In the genomic region with DNA sequence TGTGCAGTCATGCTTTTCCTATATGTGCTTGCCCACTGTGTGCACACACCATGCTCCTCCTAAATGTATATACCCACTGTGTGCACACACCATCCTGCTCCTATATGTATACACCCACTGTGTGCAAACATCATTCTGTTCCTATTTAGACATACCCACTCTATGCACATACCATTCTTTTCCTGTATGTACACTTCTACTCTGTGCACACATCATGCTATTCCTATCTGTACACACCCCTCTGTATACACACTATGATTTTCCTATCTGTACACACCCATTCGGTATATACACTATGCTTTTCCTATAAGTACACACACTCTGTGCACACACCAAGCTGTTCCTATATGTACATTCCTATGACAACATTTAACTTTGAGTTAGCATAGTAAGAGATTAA, we compare ENCODE assay signal across 10 mouse cellular contexts.
A peak's percentile ranks its signal among the peaks of the same experiment; 100 is the strongest.
DNase-seq lines count a peak whose midpoint lies in the region; ATAC-seq lines count a peak whose summit lies in the region.
"Had no signal": no experiment of that assay in that cellular context is flagged by ENCODE, and none has a peak within 500 bp of the region (broad histone marks: within the 10 kb centered on the region; RNA-seq: fewer than 3 reads in every experiment).

No protein-coding gene starts in this region.

- no peak overlapping the region for H3K9ac ChIP-seq in heart, embryonic 14.5 days (ENCODE audit: low read length)
- no peak overlapping the region for H3K9ac ChIP-seq in neural tube, embryonic 12.5 days
- no peak overlapping the region for H3K9ac ChIP-seq in midbrain, embryonic 12.5 days (replicated peaks)

- H3K27ac ChIP-seq in heart, embryonic 14.5 days (replicated peaks in 1 of 2; ENCODE audit: control insufficient read depth in 1 of 2, insufficient read depth in 1 of 2, low read depth in 2 of 2, low read length in 2 of 2), result no peak overlapping the region
- no peak overlapping the region for H3K27ac ChIP-seq in neural tube, embryonic 12.5 days
- peak overlapping the region; percentile 76; the same call in 1 of the 2 replicates for H3K27ac ChIP-seq in midbrain, embryonic 12.5 days (replicated peaks)

- WGBS in heart, embryonic 14.5 days, result 88% methylated on average over 1 of the region's 1 CpGs
- WGBS in neural tube, embryonic 12.5 days, result 91% methylated on average over 1 of the region's 1 CpGs
- WGBS in midbrain, embryonic 12.5 days, result 98% methylated on average over 1 of the region's 1 CpGs

- intact Hi-C loops in heart, postnatal 10 days (cut with DNase I), result no loop called here

- H3K4me2 ChIP-seq in heart, embryonic 14.5 days (ENCODE audit: low read length), result no peak overlapping the region
- H3K4me2 ChIP-seq in neural tube, embryonic 12.5 days (replicated peaks), result no peak overlapping the region
- no peak overlapping the region for H3K4me2 ChIP-seq in midbrain, embryonic 12.5 days (replicated peaks)

- no peak overlapping the region for H3K4me3 ChIP-seq in heart, embryonic 14.5 days (ENCODE audit: control insufficient read depth in 1 of 2, insufficient read depth in 1 of 2, low read depth in 1 of 2, low read length in 2 of 2)
- no peak overlapping the region for H3K4me3 ChIP-seq in neural tube, embryonic 12.5 days
- no peak overlapping the region for H3K4me3 ChIP-seq in midbrain, embryonic 12.5 days

- no peaks in the 10 kb centered on the region for H3K27me3 ChIP-seq in heart, embryonic 14.5 days (ENCODE audit: control insufficient read depth, insufficient read depth, low read length)
- no peaks in the 10 kb centered on the region for H3K27me3 ChIP-seq in neural tube, embryonic 12.5 days (replicated peaks)
- H3K27me3 ChIP-seq in midbrain, embryonic 12.5 days, result no peaks in the 10 kb centered on the region; the same call in 1 of the 2 replicates

- peak; percentile 13; the same call in 1 of the 2 replicates for ATAC-seq in heart, embryonic 14.5 days (ENCODE audit: insufficient number of reproducible peaks, insufficient read depth, low FRiP score, low read depth)
- ATAC-seq in neural tube, embryonic 12.5 days (ENCODE audit: low FRiP score, low read depth), result 0 out of 2 replicates have a peak, but pooled peaks have one; percentile 26
- no peak for ATAC-seq in midbrain, embryonic 12.5 days (ENCODE audit: low FRiP score, low read depth)

- H3K4me1 ChIP-seq in heart, embryonic 14.5 days (ENCODE audit: control insufficient read depth in 2 of 2, insufficient read depth in 2 of 2, low read length in 2 of 2), result peaks cover 6 to 8% of the 10 kb centered on the region in 2 experiments
- peaks cover 18% of the 10 kb centered on the region for H3K4me1 ChIP-seq in neural tube, embryonic 12.5 days
- H3K4me1 ChIP-seq in midbrain, embryonic 12.5 days, result peaks cover 19% of the 10 kb centered on the region

- H3K9me3 ChIP-seq in heart, embryonic 14.5 days (ENCODE audit: control insufficient read depth, low read length), result 0 out of 2 replicates have a peak, but pooled peaks cover 3% of the 10 kb centered on the region
- H3K9me3 ChIP-seq in neural tube, embryonic 12.5 days, result no peaks in the 10 kb centered on the region
- no peaks in the 10 kb centered on the region for H3K9me3 ChIP-seq in midbrain, embryonic 12.5 days
- H3K9me3 ChIP-seq: G1E had no signal

- no peaks in the 10 kb centered on the region for H3K36me3 ChIP-seq in heart, embryonic 14.5 days (ENCODE audit: control insufficient read depth, insufficient read depth, low read length)
- no peaks in the 10 kb centered on the region for H3K36me3 ChIP-seq in neural tube, embryonic 12.5 days
- 0 out of 2 replicates have a peak, but pooled peaks cover 10% of the 10 kb centered on the region for H3K36me3 ChIP-seq in midbrain, embryonic 12.5 days
- H3K36me3 ChIP-seq: G1E had no signal

- no peak for DNase-seq in heart, postnatal 10 days
- no peak for DNase-seq in neural tube, embryonic 10.5 days (ENCODE audit: extremely low spot score, low spot score)
- no peak for DNase-seq in yolk sac, embryonic 10.5 days (ENCODE audit: low spot score)
- DNase-seq in frontal cortex, postnatal 14 days (ENCODE audit: low spot score in 2 of 2), result no peak
- DNase-seq in thymus, postnatal 14 days, result no peak
- DNase-seq: heart, postnatal 36 days had no signal
